Mouse (Mus musculus) spleen, adult 12 weeks (tissue): ENCODE data around the gene Obp1b.
"Not testable (repeated sequence)": the region's sequence is repeated elsewhere in the genome, so short reads cannot be mapped to it uniquely, and the experiment has no call there.

Experiments used
- DNase-seq: peaks from one replicate; pipeline ENCODE4 v3.0.0; 2022; ENCODE audit warnings: low spot score

Obp1b gene

GRCm38 (mm10) chrX:78186477-78186876 lies at the start of gene Obp1b:
Gene Obp1b, plus strand, starts transcription at chrX:78186777.
- DNase-seq, result not testable (repeated sequence)

- DNase-seq, result not testable (repeated sequence)
These were observed 15.6 kb downstream of the Obp1b start for GRCm38 (mm10) chrX:78202220-78202619.

- no peak for DNase-seq
These were observed 16.3 kb downstream of the Obp1b start for GRCm38 (mm10) chrX:78202829-78203228.
